Mouse (Mus musculus) thymus, postnatal 4 days (tissue): ENCODE results near the gene Hsd17b14.

ENCODE experiments used
- DNase-seq: peaks from one replicate; pipeline ENCODE4 v3.0.0; 2021

Gene Hsd17b14

DNA sequence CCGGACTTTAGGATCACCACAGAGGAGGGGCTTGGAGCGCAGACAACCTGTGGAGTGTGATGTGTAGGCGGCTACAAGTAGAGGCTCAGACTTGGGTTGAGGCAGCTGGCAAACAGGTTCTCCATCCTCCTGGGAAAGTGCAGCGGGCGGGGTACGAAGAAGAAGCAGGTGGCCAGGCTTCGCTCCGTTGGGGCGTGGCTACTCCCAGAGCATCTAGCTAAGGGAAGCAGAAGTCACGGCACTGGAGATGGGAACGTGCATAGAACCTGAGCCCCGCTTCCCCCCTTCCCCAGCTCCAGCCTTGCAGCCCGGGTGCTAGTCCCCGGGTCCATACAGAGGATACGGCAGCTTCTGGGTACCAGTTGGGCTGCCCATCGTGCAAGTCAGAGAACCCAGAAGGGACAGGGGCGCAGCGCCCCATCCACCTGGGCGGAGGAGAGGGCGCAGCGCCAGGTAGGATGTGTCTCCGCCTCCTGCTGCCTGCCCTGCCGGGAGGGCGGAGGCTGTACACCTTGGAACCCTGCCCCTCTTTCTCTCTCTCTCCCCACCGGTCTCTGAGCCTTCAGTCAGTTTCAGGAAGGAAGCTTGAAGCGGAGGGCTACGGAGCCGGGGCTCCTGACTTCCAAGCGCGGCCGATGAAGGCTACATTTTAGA, 62.5 kb downstream of the Hsd17b14 start, which contains the start of gene Fut1:
Gene Fut1 (plus strand): TSS at position 248 of the 654 bp plus-strand sequence.
- no peak for DNase-seq
